Mouse (Mus musculus) testis, adult 2 months (tissue): ENCODE measurements around the gene Mvp.

Source experiments
- CTCF ChIP-seq: fragments of 200-500 bp; IDR thresholded peaks from 2 replicates; pipeline ENCODE4 v1.5.1; 2012; ENCODE audit warnings: low read depth, mild to moderate bottlenecking, inconsistent platforms, low read length, moderate library complexity; ENCODE audit not compliant: control insufficient read depth, insufficient read depth, insufficient replicate concordance
- POLR2A ChIP-seq: fragments of 200-500 bp; IDR thresholded peaks from 2 replicates; pipeline ENCODE4 v1.6.1; 2012; ENCODE audit warnings: low read depth, mild to moderate bottlenecking, inconsistent platforms, low read length, moderate library complexity; ENCODE audit not compliant: control insufficient read depth

- TF ChIP-seq POLR2A (no peak), CTCF (peak; percentile 25; the same call in 1 of the 2 replicates)
Observed at GRCm38 (mm10) chr7:126963548-126964286, 50.7 kb downstream of the Mvp start.
